Mouse (Mus musculus) midbrain, embryonic 11.5 days (tissue): ENCODE measurements around the gene Izumo4. TPM values are rescaled to one million over a fixed set of nuclear protein-coding genes. Genes with fewer than 3 reads are reported as not detected.

Source experiments
- ATAC-seq: fragments of 200-750 bp; cut with Nextera tagmentation; 2 replicates; pipeline ENCODE4 v1.8.0; 2017; ENCODE audit warnings: moderate TSS enrichment, moderate library complexity; ENCODE audit not compliant: low FRiP score
- DNase-seq: peaks from one replicate; pipeline ENCODE4 v3.0.0; 2015; ENCODE audit warnings: low spot score; ENCODE audit errors: missing footprints
- H3K27ac ChIP-seq: fragments of 300-500 bp; sonication (generic); 2 replicates; pipeline ENCODE4 v1.5.1; 2014; ENCODE audit warnings: low read depth, low read length
- H3K27me3 ChIP-seq: fragments of 300-500 bp; sonication (generic); 2 replicates; pipeline ENCODE4 v1.6.1; 2014; ENCODE audit warnings: mild to moderate bottlenecking, low read length, moderate library complexity, mixed read lengths; ENCODE audit not compliant: control insufficient read depth, insufficient read depth
- H3K36me3 ChIP-seq: fragments of 300-500 bp; sonication (generic); 2 replicates; pipeline ENCODE4 v1.6.1; 2014; ENCODE audit warnings: mild to moderate bottlenecking, low read length, moderate library complexity, mixed read lengths; ENCODE audit not compliant: control insufficient read depth, insufficient read depth
- H3K4me1 ChIP-seq: fragments of 300-500 bp; sonication (generic); 2 replicates; pipeline ENCODE4 v1.6.1; 2014; ENCODE audit warnings: low read length; ENCODE audit not compliant: control insufficient read depth, insufficient read depth
- H3K4me2 ChIP-seq: fragments of 300-500 bp; sonication (generic); 2 replicates; pipeline ENCODE4 v1.6.1; 2014; ENCODE audit warnings: mild to moderate bottlenecking, moderate library complexity
- H3K4me3 ChIP-seq: fragments of 300-500 bp; sonication (generic); 2 replicates; pipeline ENCODE4 v1.5.1; 2014; ENCODE audit warnings: low read depth, low read length
- H3K9ac ChIP-seq: fragments of 300-500 bp; sonication (generic); 2 replicates; pipeline ENCODE4 v1.6.1; 2014; ENCODE audit warnings: low read length
- H3K9me3 ChIP-seq: fragments of 300-500 bp; sonication (generic); 2 replicates; pipeline ENCODE4 v1.6.1; 2016; ENCODE audit warnings: low read length; ENCODE audit not compliant: control insufficient read depth
- WGBS: fragments of 180-500 bp; shearing (Covaris S2); extraction: QIAGEN DNeasy Blood & Tissue Kit; methylation state at CpG from one replicate; pipeline ENCODE4 v1.1.7; 2014; 5-methylcytosine and 5-hydroxymethylcytosine counted together
- polyA plus RNA-seq: library from polyadenylated mRNA; unstranded; fragments of >200 nt; fragmentation: Nextera tagmentation; extraction: Ambion mirVana; gene quantifications from 2 replicates; pipeline ENCODE4 v1.2.1, GENCODE M21; 2014

Izumo4 gene
- polyA plus RNA-seq, 1 experiment from 2014 or later = 6.9 TPM

DNA sequence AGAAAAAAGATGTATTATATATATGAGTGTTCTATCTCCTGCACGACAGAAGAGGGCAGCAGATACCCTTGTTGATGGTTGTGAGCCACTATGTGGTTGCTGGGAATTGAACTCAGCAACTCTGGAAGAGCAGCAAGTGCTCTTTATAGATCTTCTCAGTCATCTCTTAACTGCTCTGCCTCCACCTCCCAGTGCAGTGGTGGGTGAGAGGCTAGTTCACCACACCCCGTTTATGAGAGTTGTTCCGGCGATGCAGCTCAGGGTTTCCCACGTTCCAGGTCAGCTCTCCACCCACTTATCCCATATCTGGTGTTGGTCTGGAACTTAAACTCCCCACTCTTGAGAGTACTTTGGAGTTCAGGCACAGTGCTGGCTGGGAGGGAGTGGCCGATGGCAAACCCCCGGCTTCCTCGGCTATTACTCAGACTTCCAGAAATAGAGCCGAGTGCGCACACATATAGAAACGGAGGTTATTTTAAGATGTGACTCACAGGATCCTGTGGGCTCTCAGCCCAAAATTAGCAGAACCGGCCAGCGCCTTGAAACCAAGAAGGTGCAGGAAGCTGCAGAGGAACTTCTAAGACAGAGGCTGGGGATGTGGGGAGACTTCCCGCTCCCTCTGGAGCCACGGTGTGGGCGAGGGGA, 49.3 kb downstream of the Izumo4 start:
- DNase-seq (peak; percentile 86), ATAC-seq (no peak)
- no peaks in the 10 kb centered on the region for H3K27me3 ChIP-seq
- no peak overlapping the region; the same call in 1 of the 2 replicates for H3K4me3 ChIP-seq
- no peaks in the 10 kb centered on the region for H3K36me3 ChIP-seq
- H3K4me1 ChIP-seq = peaks cover 15% of the 10 kb centered on the region
- H3K4me2 ChIP-seq = peak overlapping the region; percentile 40
- peak overlapping the region; percentile 27; the same call in 1 of the 2 replicates for H3K9ac ChIP-seq
- H3K9me3 ChIP-seq = no peaks in the 10 kb centered on the region
- H3K27ac ChIP-seq = no peak overlapping the region
- WGBS = 16% methylated on average over 16 of the region's 16 CpGs

DNA sequence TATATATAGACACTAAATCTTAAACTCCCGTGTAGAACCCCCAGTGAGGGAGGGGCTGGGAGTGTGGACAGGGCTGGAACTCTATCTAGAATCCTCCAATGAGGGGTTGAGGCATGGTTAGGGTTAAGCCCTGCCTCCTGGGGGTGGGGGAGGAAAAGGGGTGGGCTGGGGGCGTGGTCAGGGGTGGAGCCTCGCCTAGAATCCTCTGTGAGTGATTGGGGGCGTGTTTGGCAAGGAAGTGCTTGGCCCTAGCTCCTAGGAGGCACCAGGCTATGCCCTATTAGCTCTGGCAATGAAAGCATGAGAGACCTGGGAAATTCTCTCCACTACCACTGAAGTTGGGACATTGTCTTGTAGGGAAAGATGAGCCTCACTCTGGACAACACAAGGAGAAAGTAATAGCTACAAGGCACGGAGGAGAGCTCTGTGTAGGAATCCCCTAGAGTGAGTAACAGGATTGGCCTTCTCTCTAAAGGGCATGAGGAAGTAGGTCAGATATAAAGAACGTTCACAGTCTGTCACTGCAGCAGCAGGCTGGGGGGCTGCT, 50.2 kb downstream of the Izumo4 start:
- 2% methylated on average over 6 of the region's 6 CpGs for WGBS
- Histone ChIP-seq H3K4me2 (peak overlapping the region; percentile 40), H3K27me3 (no peaks in the 10 kb centered on the region), H3K9me3 (no peaks in the 10 kb centered on the region), H3K9ac (no peak overlapping the region; the same call in 1 of the 2 replicates), H3K27ac (no peak overlapping the region), H3K4me3 (no peak overlapping the region; the same call in 1 of the 2 replicates), H3K4me1 (peaks cover 23% of the 10 kb centered on the region), H3K36me3 (no peaks in the 10 kb centered on the region)
- DNase-seq = peak; percentile 98
- ATAC-seq = peak; percentile 68

DNA sequence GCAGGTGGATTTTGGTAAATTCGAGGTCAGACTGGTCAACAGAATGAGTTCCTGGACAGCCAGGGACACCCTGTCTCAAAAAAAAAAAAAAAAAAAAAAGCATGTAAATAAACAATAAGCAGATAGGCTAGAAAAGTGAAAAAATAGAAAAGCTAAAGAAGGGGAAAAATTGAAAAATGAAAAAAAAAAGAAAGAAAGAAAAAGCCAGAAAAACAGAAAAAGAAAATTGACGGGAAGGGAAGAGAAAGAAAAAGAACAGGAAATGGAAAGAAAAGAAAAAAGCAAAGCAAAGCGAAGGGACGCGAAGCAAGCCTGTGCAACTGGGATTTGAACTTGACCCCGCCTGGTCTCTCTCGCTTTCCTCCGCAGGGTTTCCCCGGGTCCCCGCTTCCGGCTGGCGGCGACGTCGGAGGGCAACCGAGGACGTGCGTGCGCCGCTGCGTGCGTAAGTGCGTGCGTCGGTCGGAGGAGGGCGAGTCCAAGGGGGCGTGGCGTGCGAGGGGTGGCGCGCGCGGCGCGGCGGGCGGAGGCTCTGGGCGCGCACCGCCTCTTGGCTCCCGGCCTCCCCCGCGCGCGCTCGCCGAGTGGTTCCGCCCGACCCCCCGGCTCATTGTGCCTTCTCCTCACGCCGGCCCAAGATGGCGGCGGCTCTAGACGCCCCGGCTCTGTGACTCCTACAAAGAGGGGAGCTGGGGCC, 52.8 kb downstream of the Izumo4 start, which contains the start of gene Dot1l:
Gene Dot1l, plus strand, starts transcription at position 613 of the 697 bp plus-strand sequence.
- 1% methylated on average over 33 of the region's 57 CpGs for WGBS
- Histone ChIP-seq H3K4me2 (peak within 1 kb of the TSS; percentile 90), H3K9ac (peak within 1 kb of the TSS; percentile 98), H3K27me3 (no peaks in the 10 kb centered on the region), H3K27ac (peak within 1 kb of the TSS; percentile 74), H3K36me3 (no peaks in the 10 kb centered on the region), H3K9me3 (no peaks in the 10 kb centered on the region), H3K4me3 (peak within 1 kb of the TSS; percentile 99), H3K4me1 (peaks cover 30% of the 10 kb centered on the region)
- DNase-seq (peak; percentile 100), ATAC-seq (peak; percentile 90)

Other genes with a start within 250 kb of the Izumo4 start
- 2.7 and 2.8 TPM in 2 replicates for gene Onecut3, start 207.3 kb upstream of the Izumo4 start, polyA plus RNA-seq
- 0.81 and 1.2 TPM in 2 replicates for gene Atp8b3, start 163.1 kb upstream of the Izumo4 start, polyA plus RNA-seq
- gene Rexo1, start 140.6 kb upstream of the Izumo4 start, polyA plus RNA-seq = 21.6 and 23.5 TPM in 2 replicates
- 3.1 and 3.2 TPM in 2 replicates for gene Klf16, start 124.9 kb upstream of the Izumo4 start, polyA plus RNA-seq
- gene Abhd17a, start 111.8 kb upstream of the Izumo4 start, polyA plus RNA-seq = 90.8 and 109 TPM in 2 replicates
- 60.2 and 62.3 TPM in 2 replicates for gene Scamp4, start 99.3 kb upstream of the Izumo4 start, polyA plus RNA-seq
- gene Adat3, start 99.3 kb upstream of the Izumo4 start, polyA plus RNA-seq = 5.4 and 6.9 TPM in 2 replicates
- gene Gm49322, start 96.2 kb upstream of the Izumo4 start, polyA plus RNA-seq = 1.9 and 2.2 TPM in 2 replicates
- 73.6 and 86.9 TPM in 2 replicates for gene Csnk1g2, start 79.3 kb upstream of the Izumo4 start, polyA plus RNA-seq
- gene Btbd2, start 45.1 kb upstream of the Izumo4 start, polyA plus RNA-seq = 43.8 and 51.7 TPM in 2 replicates
- gene Mknk2, start 24.1 kb upstream of the Izumo4 start, polyA plus RNA-seq = 42.0 and 49.4 TPM in 2 replicates
- gene Mob3a, start 207 bp upstream of the Izumo4 start, polyA plus RNA-seq = 50.2 and 52.7 TPM in 2 replicates
- gene Ap3d1, start 40.1 kb downstream of the Izumo4 start, polyA plus RNA-seq = 63.2 and 68.4 TPM in 2 replicates
- gene Dot1l, start 53.0 kb downstream of the Izumo4 start, polyA plus RNA-seq = 15.4 and 18.8 TPM in 2 replicates
- 92.2 and 104 TPM in 2 replicates for gene Sf3a2, start 96.0 kb downstream of the Izumo4 start, polyA plus RNA-seq
- gene Plekhj1, start 96.4 kb downstream of the Izumo4 start, polyA plus RNA-seq = 138 and 151 TPM in 2 replicates
- gene Amh, start 103.1 kb downstream of the Izumo4 start, polyA plus RNA-seq = not detected in 2 replicates
- gene Jsrp1, start 111.3 kb downstream of the Izumo4 start, polyA plus RNA-seq = 0.38 and 0.80 TPM in 2 replicates
- 1,723 and 1,824 TPM in 2 replicates for gene Oaz1, start 124.5 kb downstream of the Izumo4 start, polyA plus RNA-seq
- 0.23 and 0.55 TPM in 2 replicates for gene Lingo3, start 141.9 kb downstream of the Izumo4 start, polyA plus RNA-seq
- 248 and 290 TPM in 2 replicates for gene Lsm7, start 153.0 kb downstream of the Izumo4 start, polyA plus RNA-seq
- gene Sppl2b, start 153.1 kb downstream of the Izumo4 start, polyA plus RNA-seq = 19.7 and 24.0 TPM in 2 replicates
- gene Tmprss9, start 169.7 kb downstream of the Izumo4 start, polyA plus RNA-seq = not detected in 2 replicates
- gene Timm13, start 198.8 kb downstream of the Izumo4 start, polyA plus RNA-seq = 321 and 347 TPM in 2 replicates
- gene Lmnb2, start 216.1 kb downstream of the Izumo4 start, polyA plus RNA-seq = 19.4 and 19.7 TPM in 2 replicates
- 10.1 and 11.3 TPM in 2 replicates for gene Gadd45b, start 227.9 kb downstream of the Izumo4 start, polyA plus RNA-seq